Mouse (Mus musculus) lung, embryonic 14.5 days (tissue): ENCODE data around the gene Mad2l2. TPM values are rescaled to one million over a fixed set of nuclear protein-coding genes. Genes with fewer than 3 reads are reported as not detected.
"Not testable (repeated sequence)": the region's sequence is repeated elsewhere in the genome, so short reads cannot be mapped to it uniquely, and the experiment has no call there.

Experiments
- ATAC-seq: fragments of 200-750 bp; cut with Nextera tagmentation; 2 replicates; pipeline ENCODE4 v1.8.0; 2017; ENCODE audit warnings: mild to moderate bottlenecking, moderate TSS enrichment, moderate library complexity; ENCODE audit not compliant: insufficient read depth
- DNase-seq: peaks from one replicate; pipeline ENCODE4 v3.0.0-alpha.2; 2015
- H3K27ac ChIP-seq: fragments of 300-500 bp; sonication (generic); 2 replicates; pipeline ENCODE4 v1.5.1; 2014; ENCODE audit warnings: low read depth, mild to moderate bottlenecking, moderate library complexity
- H3K27me3 ChIP-seq: fragments of 300-500 bp; sonication (generic); 2 replicates; pipeline ENCODE4 v1.6.1; 2014; ENCODE audit warnings: low read length, control low read depth; ENCODE audit not compliant: insufficient read depth
- H3K36me3 ChIP-seq: fragments of 300-500 bp; sonication (generic); 2 replicates; pipeline ENCODE4 v1.6.1; 2014; ENCODE audit warnings: control low read depth; ENCODE audit not compliant: insufficient read depth
- H3K4me1 ChIP-seq: fragments of 300-500 bp; sonication (generic); 2 replicates; pipeline ENCODE4 v1.6.1; 2014; ENCODE audit warnings: antibody characterized with exemption, control low read depth; ENCODE audit not compliant: insufficient read depth
- H3K4me2 ChIP-seq: fragments of 300-500 bp; sonication (generic); 2 replicates; pipeline ENCODE4 v1.6.1; 2014; ENCODE audit warnings: mild to moderate bottlenecking
- H3K4me3 ChIP-seq: fragments of 300-500 bp; sonication (generic); 2 replicates; pipeline ENCODE4 v1.5.1; 2014; ENCODE audit warnings: low read depth, low read length
- H3K9ac ChIP-seq: fragments of 300-500 bp; sonication (generic); 2 replicates; pipeline ENCODE4 v1.6.1; 2014
- H3K9me3 ChIP-seq: fragments of 300-500 bp; sonication (generic); 2 replicates; pipeline ENCODE4 v1.6.1; 2016; ENCODE audit warnings: low read depth, low read length, control low read depth
- CTCF ChIP-seq: IDR thresholded peaks from 2 replicates; pipeline ENCODE4 v1.5.1; 2016; ENCODE audit warnings: antibody characterized with exemption, low read depth
- WGBS: fragments of 180-500 bp; shearing (Covaris S2); extraction: QIAGEN DNeasy Blood & Tissue Kit; methylation state at CpG from one replicate; pipeline ENCODE4 v1.1.7; 2014; 5-methylcytosine and 5-hydroxymethylcytosine counted together
- microRNA-seq: library from miRNA; unstranded; fragments of <30 nt; microRNA quantifications from one replicate; pipeline ENCODE4, GENCODE M21; 2016; ENCODE audit warnings: borderline number of aligned reads
- polyA plus RNA-seq: library from polyadenylated mRNA; unstranded; fragments of >200 nt; fragmentation: Nextera tagmentation; extraction: Ambion mirVana; gene quantifications from 2 replicates; pipeline ENCODE4 v1.2.1, GENCODE M21; 2014

Gene Mad2l2
- polyA plus RNA-seq, 1 experiment from 2014 or later = 61.1 TPM

DNA sequence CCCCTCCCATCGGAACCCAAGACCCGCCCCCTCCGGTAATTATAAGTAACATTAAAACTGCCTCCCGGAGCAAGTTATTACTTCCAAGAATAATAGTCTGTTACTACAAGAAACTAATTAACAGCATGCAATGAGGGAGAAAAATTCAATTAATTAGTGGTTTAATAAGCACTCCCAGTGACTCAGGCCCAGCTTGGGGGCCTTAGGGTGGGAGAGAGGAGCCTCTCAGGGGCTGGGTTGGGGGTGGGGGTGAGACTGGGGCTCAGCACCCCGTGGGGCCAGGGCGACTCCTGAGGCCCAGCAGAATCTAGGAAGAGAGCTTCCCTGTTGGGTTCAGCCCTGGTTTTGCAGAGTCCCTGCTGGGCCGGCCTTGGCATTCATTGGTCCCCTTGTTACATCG, 52.2 kb downstream of the Mad2l2 start:
- no peak for TF ChIP-seq CTCF
- Histone ChIP-seq H3K4me2 (no peak overlapping the region), H3K27me3 (0 out of 2 replicates have a peak, but pooled peaks cover under 1% of the 10 kb centered on the region), H3K4me1 (no peaks in the 10 kb centered on the region), H3K27ac (no peak overlapping the region), H3K9me3 (no peaks in the 10 kb centered on the region), H3K36me3 (no peaks in the 10 kb centered on the region), H3K4me3 (no peak overlapping the region), H3K9ac (no peak overlapping the region)
- ATAC-seq (no peak), DNase-seq (no peak)
- 36% methylated on average over 8 of the region's 8 CpGs for WGBS

DNA sequence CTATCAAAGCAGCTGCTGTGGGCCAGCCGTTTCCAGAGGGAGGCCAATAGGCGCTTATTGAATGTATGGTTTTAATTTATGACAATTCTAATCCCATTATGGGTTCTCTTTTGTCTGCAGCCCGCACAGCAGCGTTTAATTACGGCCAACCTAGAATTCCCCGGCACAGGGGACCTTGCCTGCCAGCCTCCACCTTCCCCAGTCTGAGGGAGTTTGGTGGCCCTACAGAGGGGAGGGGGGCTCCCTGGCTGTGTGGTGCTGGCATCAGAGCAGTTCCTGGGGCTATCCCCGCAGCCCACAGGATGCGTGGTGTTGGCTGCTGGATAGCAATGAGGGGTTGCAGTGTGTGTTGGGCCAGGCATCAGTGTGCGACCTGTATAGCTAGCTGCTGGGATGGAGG, 54.4 kb downstream of the Mad2l2 start:
- Histone ChIP-seq H3K4me2 (no peak overlapping the region), H3K27ac (no peak overlapping the region), H3K4me1 (no peaks in the 10 kb centered on the region), H3K9me3 (no peaks in the 10 kb centered on the region), H3K4me3 (no peak overlapping the region), H3K36me3 (no peaks in the 10 kb centered on the region), H3K27me3 (no peaks in the 10 kb centered on the region), H3K9ac (no peak overlapping the region)
- ATAC-seq (no peak), DNase-seq (no peak)
- 72% methylated on average over 9 of the region's 9 CpGs for WGBS
- no peak for TF ChIP-seq CTCF

DNA sequence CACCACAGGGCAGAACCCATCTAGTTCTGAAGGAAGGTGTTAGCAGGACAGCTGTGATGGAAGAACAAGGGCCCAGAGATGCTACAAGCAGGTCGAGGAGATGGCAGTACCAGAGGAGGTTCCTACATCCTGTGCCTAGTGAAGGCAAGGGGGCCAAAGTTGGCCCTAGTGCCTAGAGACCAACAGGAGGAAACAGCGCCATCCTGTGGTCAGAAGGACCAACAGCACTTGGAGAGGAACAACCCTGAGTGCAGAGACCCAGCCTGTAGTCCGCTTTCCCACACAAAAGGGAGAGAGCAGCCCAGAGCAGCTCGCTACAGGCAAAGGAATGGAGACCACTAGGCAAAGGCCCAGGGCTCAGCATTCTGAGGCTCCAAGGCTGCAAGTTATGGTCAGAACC, 55.6 kb downstream of the Mad2l2 start:
- no peak for TF ChIP-seq CTCF
- Histone ChIP-seq H3K27me3 (no peaks in the 10 kb centered on the region), H3K4me2 (no peak overlapping the region), H3K4me1 (no peaks in the 10 kb centered on the region), H3K9me3 (no peaks in the 10 kb centered on the region), H3K4me3 (no peak overlapping the region), H3K9ac (no peak overlapping the region), H3K27ac (no peak overlapping the region), H3K36me3 (no peaks in the 10 kb centered on the region)
- no peak for ATAC-seq
- no peak for DNase-seq
- WGBS = 59% methylated on average over 4 of the region's 4 CpGs

DNA sequence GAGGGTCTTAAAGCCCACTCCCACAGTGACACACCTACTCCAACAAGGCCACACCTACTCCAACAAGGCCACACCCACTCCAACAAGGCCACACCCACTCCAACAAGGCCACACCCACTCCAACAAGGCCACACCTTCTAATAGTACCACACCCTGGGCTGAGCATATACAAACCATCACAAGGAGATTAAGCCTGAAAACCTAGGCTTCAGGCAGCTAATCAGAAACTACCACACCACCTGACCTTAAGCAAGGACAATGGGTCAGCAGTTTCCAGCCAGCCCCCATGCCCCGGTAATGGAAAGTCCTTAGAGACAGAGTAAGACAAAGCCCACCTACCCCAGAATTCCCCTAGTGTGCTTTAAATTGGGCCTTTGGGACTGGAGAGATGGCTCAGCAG, 58.6 kb downstream of the Mad2l2 start:
- not testable (repeated sequence) for H3K9ac ChIP-seq, H3K4me1 ChIP-seq, ATAC-seq, H3K4me3 ChIP-seq, H3K27ac ChIP-seq, H3K36me3 ChIP-seq, DNase-seq, H3K27me3 ChIP-seq, H3K9me3 ChIP-seq, H3K4me2 ChIP-seq
- 81% methylated on average over 1 of the region's 1 CpGs for WGBS

DNA sequence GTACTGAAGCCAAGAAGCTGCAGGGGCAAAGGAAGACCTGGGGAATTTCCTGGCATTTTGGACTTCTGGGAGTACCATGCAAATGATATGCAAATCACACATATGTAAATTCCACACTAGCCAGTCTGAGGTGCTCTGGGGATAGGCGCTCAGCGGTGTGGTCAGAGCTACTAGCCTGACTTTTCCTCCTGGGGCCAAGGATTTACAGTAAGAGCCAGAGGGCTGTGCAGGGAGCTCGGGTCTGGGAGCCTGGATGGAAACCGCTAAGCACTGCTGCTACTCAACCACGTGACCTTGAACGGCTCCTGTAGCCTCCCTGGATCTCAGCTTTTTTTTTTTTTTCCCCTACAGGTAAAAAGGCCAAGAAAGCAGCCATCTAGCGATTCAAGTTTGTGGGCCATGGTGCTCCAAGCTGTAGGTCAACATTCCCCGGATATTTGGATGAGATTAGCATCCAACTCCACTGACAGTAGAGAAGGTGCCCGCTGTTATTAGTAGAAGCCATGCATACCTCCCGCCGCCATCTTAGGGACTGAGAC, 62.6 kb downstream of the Mad2l2 start:
- H3K9me3 ChIP-seq = no peaks in the 10 kb centered on the region
- H3K9ac ChIP-seq = no peak overlapping the region
- no peaks in the 10 kb centered on the region for H3K36me3 ChIP-seq
- 27% methylated on average over 11 of the region's 11 CpGs for WGBS
- H3K27me3 ChIP-seq = no peaks in the 10 kb centered on the region
- DNase-seq = no peak
- no peak for TF ChIP-seq CTCF
- no peak overlapping the region for H3K4me3 ChIP-seq
- H3K27ac ChIP-seq = no peak overlapping the region
- no peak overlapping the region for H3K4me2 ChIP-seq
- ATAC-seq = no peak
- no peaks in the 10 kb centered on the region for H3K4me1 ChIP-seq

DNA sequence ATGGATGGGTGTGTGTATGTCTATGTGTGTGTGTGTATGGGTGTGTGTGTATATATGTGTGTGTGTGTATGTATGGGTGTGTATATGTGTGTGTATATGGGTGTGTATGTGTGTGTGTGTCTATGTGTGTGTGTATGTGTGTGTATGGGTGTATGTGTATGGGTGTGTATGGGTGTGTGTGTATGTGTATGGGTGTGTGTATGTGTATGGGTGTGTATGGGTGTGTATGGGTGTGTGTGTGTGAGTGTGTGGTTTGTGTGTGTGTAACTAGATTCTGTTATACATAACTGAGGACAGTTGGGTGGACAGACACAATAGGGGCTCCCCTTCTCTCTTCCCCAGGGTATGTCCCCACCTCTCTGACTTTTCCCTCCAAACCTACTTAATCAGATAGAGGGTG, 64.2 kb downstream of the Mad2l2 start:
- no peak overlapping the region for H3K9ac ChIP-seq
- no peaks in the 10 kb centered on the region for H3K9me3 ChIP-seq
- H3K4me2 ChIP-seq = no peak overlapping the region
- no peaks in the 10 kb centered on the region for H3K36me3 ChIP-seq
- H3K4me1 ChIP-seq = no peaks in the 10 kb centered on the region
- DNase-seq (no peak), ATAC-seq (no peak)
- no peak overlapping the region for H3K27ac ChIP-seq
- no peak for TF ChIP-seq CTCF
- no peak overlapping the region for H3K4me3 ChIP-seq
- H3K27me3 ChIP-seq = no peaks in the 10 kb centered on the region

Small RNAs within 50 kb of the gene (microRNA-seq; reads per million reads assigned to microRNA genes)
- gene Mir7022 = not detected

Other genes with a start within 250 kb of the Mad2l2 start
- gene Mfn2, start 225.7 kb upstream of the Mad2l2 start, polyA plus RNA-seq = 31.7 and 32.6 TPM in 2 replicates
- 40.0 and 42.4 TPM in 2 replicates for gene Plod1, start 193.6 kb upstream of the Mad2l2 start, polyA plus RNA-seq
- 20.2 and 22.5 TPM in 2 replicates for gene 2510039O18Rik, start 189.5 kb upstream of the Mad2l2 start, polyA plus RNA-seq
- gene Nppb, start 144.6 kb upstream of the Mad2l2 start, polyA plus RNA-seq = not detected in 2 replicates
- 17.4 TPM in 1 of 2 replicates, not detected in the other for gene Nppa, start 129.7 kb upstream of the Mad2l2 start, polyA plus RNA-seq
- 3.6 and 4.2 TPM in 2 replicates for gene Clcn6, start 91.6 kb upstream of the Mad2l2 start, polyA plus RNA-seq
- 18.7 and 20.4 TPM in 2 replicates for gene Mthfr, start 91.3 kb upstream of the Mad2l2 start, polyA plus RNA-seq
- gene Agtrap, start 42.4 kb upstream of the Mad2l2 start, polyA plus RNA-seq = 11.6 and 14.2 TPM in 2 replicates
- gene Draxin, start 314 bp downstream of the Mad2l2 start, polyA plus RNA-seq = not detected in 2 replicates
- gene Fbxo6, start 21.8 kb downstream of the Mad2l2 start, polyA plus RNA-seq = 10.8 and 12.3 TPM in 2 replicates
- gene Fbxo44, start 30.1 kb downstream of the Mad2l2 start, polyA plus RNA-seq = 9.3 and 11.0 TPM in 2 replicates
- gene Fbxo2, start 30.2 kb downstream of the Mad2l2 start, polyA plus RNA-seq = 0.72 and 1.1 TPM in 2 replicates
- gene Disp3, start 157.6 kb downstream of the Mad2l2 start, polyA plus RNA-seq = 0.18 TPM in 2 replicates